Mouse (Mus musculus): ENCODE results near the gene Tln2.

The Tln2 gene

DNA sequence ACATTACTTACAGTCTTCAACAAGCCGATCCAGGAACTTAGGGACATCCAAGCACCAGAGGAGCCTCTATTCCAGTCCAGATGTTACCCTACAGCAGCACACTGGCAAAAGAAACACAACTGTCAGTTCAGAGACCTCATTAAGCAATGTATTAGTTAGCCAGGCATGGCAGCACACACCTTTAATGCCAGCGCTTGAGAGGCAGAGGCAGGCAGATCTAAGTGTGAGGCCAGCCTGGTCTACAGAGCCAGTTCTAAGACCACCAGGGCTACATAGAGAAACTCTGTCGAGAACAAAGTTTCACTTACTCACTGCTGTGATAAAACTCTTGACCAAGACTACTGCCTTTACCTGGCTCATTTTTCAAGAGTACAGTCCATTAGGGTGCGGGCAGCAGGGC is at the start of gene Tln2:
Gene Tln2 (minus strand): TSS at position 101 of the 400 bp plus-strand sequence.
- no peak for DNase-seq (ENCODE audit: low read depth in 2 of 2, low spot score in 2 of 2)

- DNase-seq (ENCODE audit: low read depth in 2 of 2, low spot score in 2 of 2), result no peak
These were observed 49.7 kb upstream of the Tln2 start for GRCm38 (mm10) chr9:67609226-67609625.

DNA sequence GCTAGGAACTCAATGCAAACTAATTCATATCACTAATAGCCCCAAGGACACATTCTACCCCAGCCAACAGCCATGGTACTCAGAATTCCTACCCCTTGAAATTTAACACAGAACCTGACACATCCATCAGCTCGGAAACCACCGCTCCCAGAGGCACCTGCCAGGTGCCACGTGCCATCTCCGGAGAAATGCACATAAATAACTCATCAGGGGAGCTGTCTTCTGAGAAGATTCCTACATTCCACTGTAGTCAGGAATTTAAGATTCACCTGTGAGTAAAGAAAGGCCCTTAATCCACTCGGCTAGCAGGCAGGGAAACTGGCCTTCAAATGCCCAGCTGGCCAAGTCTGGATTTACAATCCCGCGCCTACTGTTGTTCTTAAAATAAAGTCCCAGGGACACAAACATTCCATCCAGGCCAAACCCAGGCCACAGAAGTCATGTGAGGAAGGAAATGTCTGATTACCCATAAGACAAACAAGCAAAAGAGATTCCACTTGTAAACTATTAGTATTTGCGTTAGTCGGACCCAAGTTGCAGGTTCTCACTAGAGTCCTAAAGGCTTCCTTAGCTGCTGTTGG is 48.4 kb upstream of the Tln2 start:
- no peak for DNase-seq (ENCODE audit: low read depth in 2 of 2, low spot score in 2 of 2)

- no peak for DNase-seq (ENCODE audit: low read depth in 2 of 2, low spot score in 2 of 2)
These were observed 47.8 kb upstream of the Tln2 start for GRCm38 (mm10) chr9:67607268-67607667.

GRCm38 (mm10) chr9:67605867-67606435 is 46.4 kb upstream of the Tln2 start:
- no peak for DNase-seq (ENCODE audit: low read depth in 2 of 2, low spot score in 2 of 2)

DNA sequence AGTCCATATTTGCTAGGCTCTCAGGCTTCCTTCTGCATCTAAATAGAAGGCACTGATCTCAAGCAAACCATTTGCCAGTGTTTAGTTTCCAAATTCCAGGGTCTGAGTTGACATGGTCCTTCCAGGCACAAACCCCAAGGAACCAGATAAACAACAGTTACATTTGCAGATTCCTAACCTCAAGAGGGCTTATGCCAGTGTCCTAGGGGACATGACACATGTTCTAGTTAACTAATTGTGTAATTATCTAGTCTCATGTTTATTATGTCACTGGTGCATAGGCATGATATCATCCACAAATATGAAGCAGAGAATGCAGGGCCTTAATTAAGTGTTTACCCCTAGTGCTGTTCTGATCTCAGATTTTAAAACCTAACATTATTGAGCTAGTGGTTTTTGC is 45.4 kb upstream of the Tln2 start:
- no peak for DNase-seq (ENCODE audit: low read depth in 2 of 2, low spot score in 2 of 2)

- DNase-seq (ENCODE audit: low read depth in 2 of 2, low spot score in 2 of 2), result no peak
These were observed 42.8 kb upstream of the Tln2 start for GRCm38 (mm10) chr9:67602347-67602746.

GRCm38 (mm10) chr9:67595221-67595620 is 35.7 kb upstream of the Tln2 start:
- DNase-seq (ENCODE audit: low read depth in 2 of 2, low spot score in 2 of 2), result no peak

- DNase-seq (ENCODE audit: low read depth in 2 of 2, low spot score in 2 of 2), result no peak
These were observed 34.1 kb upstream of the Tln2 start for GRCm38 (mm10) chr9:67593469-67594141.

DNA sequence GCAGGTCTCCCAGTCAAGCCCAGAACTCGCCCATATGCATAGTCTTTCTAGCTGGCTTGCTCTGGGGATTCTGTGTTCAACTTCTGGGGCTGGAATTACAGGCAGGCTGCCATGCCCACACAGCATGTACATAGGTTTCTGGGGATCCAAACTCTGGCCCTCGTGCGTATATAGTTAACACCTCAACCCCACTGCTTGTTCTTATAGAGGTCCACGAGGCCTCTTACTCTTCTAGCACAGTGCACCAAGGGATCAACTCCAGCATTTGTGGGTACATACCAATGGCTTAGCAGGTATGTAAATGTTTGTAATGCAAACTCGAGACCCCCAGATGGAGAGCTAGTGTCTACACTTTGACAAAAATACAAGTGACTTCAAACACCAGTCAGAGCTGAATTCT is 33.2 kb upstream of the Tln2 start:
- no peak for DNase-seq (ENCODE audit: low read depth in 2 of 2, low spot score in 2 of 2)

DNA sequence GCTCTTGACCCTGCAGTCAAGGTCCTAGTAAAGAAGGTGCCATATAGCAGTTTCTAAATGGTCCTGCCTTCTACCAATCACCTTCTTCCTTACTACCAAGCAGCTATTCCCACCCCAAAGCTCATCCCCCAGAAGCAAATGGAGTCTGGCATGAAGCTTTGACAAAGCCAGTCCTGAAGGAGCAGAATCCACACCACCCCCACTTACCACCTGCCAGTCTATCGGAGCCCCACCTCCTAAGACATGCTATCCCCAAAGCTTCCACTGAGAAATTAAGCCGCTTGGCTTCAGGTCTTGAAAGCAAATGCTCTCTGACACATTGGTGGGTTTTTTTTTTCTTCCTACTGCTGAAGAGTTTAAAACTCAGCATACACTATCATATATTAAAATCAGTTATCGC is 27.6 kb upstream of the Tln2 start:
- DNase-seq (ENCODE audit: low read depth in 2 of 2, low spot score in 2 of 2), result no peak

DNA sequence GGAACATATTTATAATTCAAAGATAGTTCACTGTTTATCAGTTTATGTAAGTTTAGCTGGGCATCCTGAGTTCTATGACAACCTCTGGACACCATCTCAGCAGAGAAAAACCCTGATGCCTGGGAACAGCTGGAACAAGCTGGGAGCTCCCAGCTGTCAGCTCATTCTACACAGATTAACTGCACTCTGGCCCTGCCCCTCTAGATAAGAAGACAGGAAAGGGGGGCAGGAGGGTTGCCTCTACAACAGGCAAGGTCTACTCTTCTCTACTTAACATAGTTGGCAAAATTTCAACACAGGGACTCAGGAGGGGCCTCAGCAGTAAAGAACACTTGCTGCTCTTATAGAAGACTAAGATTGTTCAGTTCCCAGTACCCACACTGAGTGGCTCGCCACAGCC is 27.0 kb upstream of the Tln2 start:
- no peak for DNase-seq (ENCODE audit: low read depth in 2 of 2, low spot score in 2 of 2)

DNA sequence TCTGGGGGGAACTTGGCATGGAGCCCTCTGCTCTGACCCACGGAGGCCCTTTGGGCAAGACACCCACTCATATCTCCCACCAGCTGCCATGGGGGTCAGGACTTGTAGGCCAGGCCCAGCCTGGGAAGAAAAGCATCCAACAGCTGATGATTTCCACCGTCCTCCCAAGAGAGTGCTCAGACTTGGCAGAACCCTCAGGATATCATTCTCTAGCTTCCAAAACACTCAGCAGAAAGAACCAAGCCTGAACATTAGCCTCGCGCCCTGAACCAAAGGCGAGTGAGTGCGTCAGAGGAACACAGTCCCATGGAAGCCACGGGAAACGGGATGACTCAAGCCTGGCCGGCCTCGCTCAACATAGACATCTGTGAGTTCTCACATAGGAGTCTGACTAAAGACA is 25.4 kb upstream of the Tln2 start:
- no peak for DNase-seq (ENCODE audit: low read depth in 2 of 2, low spot score in 2 of 2)

- DNase-seq (ENCODE audit: low read depth in 2 of 2, low spot score in 2 of 2), result no peak
These were observed 22.2 kb upstream of the Tln2 start for GRCm38 (mm10) chr9:67581581-67582280.

GRCm38 (mm10) chr9:67579541-67579940 is 20.0 kb upstream of the Tln2 start:
- DNase-seq (ENCODE audit: low read depth in 2 of 2, low spot score in 2 of 2), result no peak

- no peak for DNase-seq (ENCODE audit: low read depth in 2 of 2, low spot score in 2 of 2)
These were observed 15.3 kb upstream of the Tln2 start for GRCm38 (mm10) chr9:67574721-67575248.

- DNase-seq (ENCODE audit: low read depth in 2 of 2, low spot score in 2 of 2), result no peak
These were observed 14.1 kb upstream of the Tln2 start for GRCm38 (mm10) chr9:67573683-67573979.

- no peak for DNase-seq (ENCODE audit: low read depth in 2 of 2, low spot score in 2 of 2)
These were observed 13.5 kb upstream of the Tln2 start for GRCm38 (mm10) chr9:67572790-67573682.

DNA sequence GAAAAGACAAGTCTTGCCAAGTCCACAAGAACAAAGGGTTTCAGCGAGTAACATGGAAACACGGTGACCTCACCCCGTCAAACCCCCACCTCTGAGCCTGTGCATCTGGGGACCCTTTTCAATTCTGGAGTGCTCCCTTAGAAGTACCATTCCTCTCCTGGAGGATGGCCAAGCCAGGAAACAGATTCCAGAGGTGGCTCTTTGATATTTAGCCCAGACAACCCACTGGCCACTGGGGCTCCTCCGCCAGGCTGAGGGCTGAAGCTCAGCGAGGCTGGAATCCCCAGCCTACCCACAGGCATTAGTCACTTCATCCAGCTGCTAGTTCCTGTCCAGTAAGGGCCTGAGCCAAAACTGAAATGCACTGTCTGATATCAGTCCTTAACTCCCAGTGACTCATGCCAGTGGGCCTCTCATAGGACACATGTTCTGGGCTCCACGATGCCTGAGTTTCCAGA is 6.3 kb upstream of the Tln2 start:
- no peak for DNase-seq (ENCODE audit: low read depth in 2 of 2, low spot score in 2 of 2)

- DNase-seq (ENCODE audit: low read depth in 2 of 2, low spot score in 2 of 2), result no peak
These were observed 9.5 kb downstream of the Tln2 start for GRCm38 (mm10) chr9:67549811-67550501.
